Mouse (Mus musculus): Measurements from ENCODE around the gene Mef2b.

- TF ChIP-seq CTCF (IDR thresholded peaks at IDR 0.05; ENCODE audit: low read depth) (no peak), EP300 (optimal IDR thresholded peaks at IDR 0.05) (no peak)
Observed at GRCm38 (mm10) chr8:70211726-70212111, 72.2 kb downstream of the Mef2b start.

Data from stomach, postnatal 0 days (tissue).